Mouse (Mus musculus) embryonic facial prominence, embryonic 12.5 days (tissue): ENCODE results near the gene Pxn. TPM values are rescaled to one million over a fixed set of nuclear protein-coding genes. Genes with fewer than 3 reads are reported as not detected.
A peak's percentile ranks its signal among the peaks of the same experiment; 100 is the strongest.
"Not testable (repeated sequence)": the region's sequence is repeated elsewhere in the genome, so short reads cannot be mapped to it uniquely, and the experiment has no call there.

Experiments
- ATAC-seq: fragments of 200-750 bp; cut with Nextera tagmentation; 2 replicates; pipeline ENCODE4 v1.8.0; 2017; ENCODE audit not compliant: insufficient number of reproducible peaks, insufficient read depth, low FRiP score, low TSS enrichment
- H3K27ac ChIP-seq: fragments of 300-500 bp; sonication (generic); 2 replicates; pipeline ENCODE4 v1.5.1; 2016; ENCODE audit warnings: mild to moderate bottlenecking
- H3K27me3 ChIP-seq: fragments of 300-500 bp; sonication (generic); 2 replicates; pipeline ENCODE4 v1.6.1; 2016; ENCODE audit warnings: mild to moderate bottlenecking, moderate library complexity
- H3K36me3 ChIP-seq: fragments of 300-500 bp; sonication (generic); 2 replicates; pipeline ENCODE4 v1.6.1; 2016; ENCODE audit warnings: mild to moderate bottlenecking
- H3K4me1 ChIP-seq: fragments of 300-500 bp; sonication (generic); 2 replicates; pipeline ENCODE4 v1.6.1; 2016
- H3K4me2 ChIP-seq: fragments of 300-500 bp; sonication (generic); replicated peaks from 2 replicates; pipeline ENCODE4 v1.6.1; 2016; ENCODE audit warnings: mild to moderate bottlenecking, moderate library complexity
- H3K4me3 ChIP-seq: fragments of 300-500 bp; sonication (generic); 2 replicates; pipeline ENCODE4 v1.5.1; 2016; ENCODE audit warnings: mild to moderate bottlenecking
- H3K9ac ChIP-seq: fragments of 300-500 bp; sonication (generic); 2 replicates; pipeline ENCODE4 v1.6.1; 2016; ENCODE audit warnings: mild to moderate bottlenecking, moderate library complexity
- H3K9me3 ChIP-seq: fragments of 300-500 bp; sonication (generic); 2 replicates; pipeline ENCODE4 v1.6.1; 2016; ENCODE audit warnings: mild to moderate bottlenecking, moderate library complexity
- WGBS: fragments of 180-500 bp; shearing (Covaris S2); methylation state at CpG from one replicate; pipeline ENCODE4 v1.1.7; 2016; 5-methylcytosine and 5-hydroxymethylcytosine counted together
- polyA plus RNA-seq: library from polyadenylated mRNA; unstranded; fragments of >200 nt; fragmentation: Nextera tagmentation; extraction: Ambion mirVana; gene quantifications from 2 replicates; pipeline ENCODE4 v1.2.1, GENCODE M21; 2016

The Pxn gene
- polyA plus RNA-seq, 1 experiment from 2014 or later: 47.1 TPM

- no peaks in the 10 kb centered on the region for H3K9me3 ChIP-seq
- H3K4me3 ChIP-seq: peak overlapping the region; percentile 88
- H3K9ac ChIP-seq: peak overlapping the region; percentile 99
- peak overlapping the region; percentile 87 for H3K4me2 ChIP-seq
- peaks cover 17% of the 10 kb centered on the region for H3K4me1 ChIP-seq
- 32% methylated on average over 13 of the region's 13 CpGs for WGBS
- H3K27me3 ChIP-seq: no peaks in the 10 kb centered on the region
- H3K36me3 ChIP-seq: peaks cover 40% of the 10 kb centered on the region
- no peak for ATAC-seq
- peak overlapping the region; percentile 65; the same call in 1 of the 2 replicates for H3K27ac ChIP-seq
These were observed 53.9 kb downstream of the Pxn start for GRCm38 (mm10) chr5:115560336-115560905.

GRCm38 (mm10) chr5:115563771-115564585 lies 57.5 kb downstream of the Pxn start:
- 46% methylated on average over 5 of the region's 5 CpGs for WGBS
- peaks cover 38% of the 10 kb centered on the region for H3K36me3 ChIP-seq
- peak overlapping the region; percentile 91; the same call in 1 of the 2 replicates for H3K9ac ChIP-seq
- H3K4me2 ChIP-seq: peak overlapping the region; percentile 81
- H3K4me3 ChIP-seq: peak overlapping the region; percentile 87; the same call in 1 of the 2 replicates
- no peak for ATAC-seq
- H3K4me1 ChIP-seq: peaks cover 25% of the 10 kb centered on the region
- H3K27me3 ChIP-seq: no peaks in the 10 kb centered on the region
- H3K27ac ChIP-seq: peak overlapping the region; percentile 78; the same call in 1 of the 2 replicates
- no peaks in the 10 kb centered on the region for H3K9me3 ChIP-seq

- H3K9ac ChIP-seq: peak within 1 kb of the TSS; percentile 91
- WGBS: 2% methylated on average over 55 of the region's 55 CpGs
- H3K36me3 ChIP-seq: peaks cover 38% of the 10 kb centered on the region
- H3K27me3 ChIP-seq: no peaks in the 10 kb centered on the region
- peak within 1 kb of the TSS; percentile 81 for H3K4me2 ChIP-seq
- ATAC-seq: peak; percentile 81; the same call in 1 of the 2 replicates
- H3K27ac ChIP-seq: peak within 1 kb of the TSS; percentile 78
- H3K4me1 ChIP-seq: peaks cover 29% of the 10 kb centered on the region
- H3K9me3 ChIP-seq: no peaks in the 10 kb centered on the region
- H3K4me3 ChIP-seq: peak within 1 kb of the TSS; percentile 87
These were observed 58.4 kb downstream of the Pxn start, which contains the start of gene Gcn1l1 for GRCm38 (mm10) chr5:115564737-115565393. Gcn1l1 (plus strand) TSS chr5:115565254.

- Histone ChIP-seq H3K36me3 (peaks cover 37% of the 10 kb centered on the region), H3K4me1 (peaks cover 27% of the 10 kb centered on the region), H3K9ac (peak overlapping the region; percentile 91), H3K27ac (peak overlapping the region; percentile 78), H3K4me2 (peak overlapping the region; percentile 81), H3K27me3 (no peaks in the 10 kb centered on the region), H3K9me3 (no peaks in the 10 kb centered on the region), H3K4me3 (peak overlapping the region; percentile 87)
- ATAC-seq: peak; percentile 32; the same call in 1 of the 2 replicates
- 0% methylated on average over 34 of the region's 46 CpGs for whole genome bisulfite sequencing
These were observed 58.9 kb downstream of the Pxn start for GRCm38 (mm10) chr5:115565403-115565802.

- Histone ChIP-seq H3K36me3 (peaks cover 24% of the 10 kb centered on the region), H3K9ac (no peak overlapping the region)
- WGBS: 48% methylated on average over 10 of the region's 10 CpGs
These were observed 62.2 kb downstream of the Pxn start for GRCm38 (mm10) chr5:115568681-115569080.

GRCm38 (mm10) chr5:115569308-115569707 lies 62.8 kb downstream of the Pxn start:
- Histone ChIP-seq H3K36me3 (peaks cover 25% of the 10 kb centered on the region), H3K9ac (no peak overlapping the region), H3K4me3 (no peak overlapping the region), H3K4me1 (peaks cover 23% of the 10 kb centered on the region), H3K27me3 (no peaks in the 10 kb centered on the region), H3K27ac (no peak overlapping the region), H3K9me3 (no peaks in the 10 kb centered on the region), H3K4me2 (no peak overlapping the region)
- WGBS: 47% methylated on average over 11 of the region's 11 CpGs
- no peak for ATAC-seq

More at GRCm38 (mm10) chr5:115568681-115569080, 62.2 kb downstream of the Pxn start:
- Histone ChIP-seq H3K4me3 (no peak overlapping the region), H3K9me3 (no peaks in the 10 kb centered on the region), H3K27me3 (no peaks in the 10 kb centered on the region), H3K27ac (no peak overlapping the region), H3K4me1 (peaks cover 23% of the 10 kb centered on the region), H3K4me2 (no peak overlapping the region)
- no peak for ATAC-seq

GRCm38 (mm10) chr5:115569721-115570120 lies 63.2 kb downstream of the Pxn start:
- Histone ChIP-seq H3K27me3 (no peaks in the 10 kb centered on the region), H3K4me2 (no peak overlapping the region), H3K36me3 (peaks cover 29% of the 10 kb centered on the region), H3K9ac (no peak overlapping the region), H3K9me3 (no peaks in the 10 kb centered on the region), H3K4me3 (no peak overlapping the region), H3K4me1 (peaks cover 23% of the 10 kb centered on the region), H3K27ac (no peak overlapping the region)
- ATAC-seq: no peak
- 81% methylated on average over 4 of the region's 4 CpGs for WGBS

GRCm38 (mm10) chr5:115571086-115571485 lies 64.6 kb downstream of the Pxn start:
- Histone ChIP-seq H3K36me3 (peaks cover 41% of the 10 kb centered on the region), H3K27ac (no peak overlapping the region), H3K4me3 (no peak overlapping the region), H3K9ac (no peak overlapping the region), H3K27me3 (no peaks in the 10 kb centered on the region), H3K4me1 (peaks cover 18% of the 10 kb centered on the region), H3K9me3 (no peaks in the 10 kb centered on the region), H3K4me2 (no peak overlapping the region)
- 99% methylated on average over 7 of the region's 7 CpGs for WGBS
- ATAC-seq: no peak

- Histone ChIP-seq H3K4me2 (no peak overlapping the region), H3K27ac (peak overlapping the region; percentile 54), H3K27me3 (no peaks in the 10 kb centered on the region), H3K9ac (peak overlapping the region; percentile 19; the same call in 1 of the 2 replicates), H3K9me3 (no peaks in the 10 kb centered on the region), H3K4me1 (peaks cover 13% of the 10 kb centered on the region; the same call in 1 of the 2 replicates), H3K36me3 (peaks cover 58% of the 10 kb centered on the region), H3K4me3 (no peak overlapping the region)
- 54% methylated on average over 17 of the region's 17 CpGs for WGBS
- no peak for ATAC-seq
These were observed 66.4 kb downstream of the Pxn start for GRCm38 (mm10) chr5:115572679-115573535.

- H3K27me3 ChIP-seq: no peaks in the 10 kb centered on the region
- H3K4me1 ChIP-seq: peaks cover 7% of the 10 kb centered on the region; the same call in 1 of the 2 replicates
- ATAC-seq: no peak
- no peak overlapping the region for H3K4me2 ChIP-seq
- no peaks in the 10 kb centered on the region for H3K9me3 ChIP-seq
- H3K27ac ChIP-seq: no peak overlapping the region
- H3K4me3 ChIP-seq: no peak overlapping the region
- no peak overlapping the region for H3K9ac ChIP-seq
- peaks cover 79% of the 10 kb centered on the region for H3K36me3 ChIP-seq
- WGBS: 92% methylated on average over 8 of the region's 8 CpGs
These were observed 68.5 kb downstream of the Pxn start for GRCm38 (mm10) chr5:115574992-115575391.

- H3K27me3 ChIP-seq, H3K4me2 ChIP-seq, ATAC-seq, H3K9ac ChIP-seq, H3K4me1 ChIP-seq, H3K27ac ChIP-seq, H3K4me3 ChIP-seq: not testable (repeated sequence)
- H3K36me3 ChIP-seq: peaks cover 96% of the 10 kb centered on the region
- peaks cover 11% of the 10 kb centered on the region for H3K9me3 ChIP-seq
- 98% methylated on average over 4 of the region's 4 CpGs for WGBS
These were observed 71.2 kb downstream of the Pxn start for GRCm38 (mm10) chr5:115577686-115578085.
